Mouse (Mus musculus) brain, embryonic 14.5 days (tissue): Measurements from ENCODE around the gene Riok1.

Experiments used
- CTCF ChIP-seq: fragments of 200-500 bp; IDR thresholded peaks from 2 replicates; pipeline ENCODE4 v1.5.1; 2012; ENCODE audit warnings: inconsistent platforms, mild to moderate bottlenecking, moderate library complexity, borderline replicate concordance; ENCODE audit not compliant: insufficient read depth, insufficient read length; ENCODE audit errors: extremely low read depth
- POLR2A ChIP-seq: fragments of 200-500 bp; IDR thresholded peaks from 2 replicates; pipeline ENCODE4 v1.6.1; 2012; ENCODE audit warnings: mild to moderate bottlenecking, inconsistent platforms, borderline replicate concordance; ENCODE audit not compliant: poor library complexity, insufficient read depth, insufficient read length, severe bottlenecking; ENCODE audit errors: extremely low read depth

DNA sequence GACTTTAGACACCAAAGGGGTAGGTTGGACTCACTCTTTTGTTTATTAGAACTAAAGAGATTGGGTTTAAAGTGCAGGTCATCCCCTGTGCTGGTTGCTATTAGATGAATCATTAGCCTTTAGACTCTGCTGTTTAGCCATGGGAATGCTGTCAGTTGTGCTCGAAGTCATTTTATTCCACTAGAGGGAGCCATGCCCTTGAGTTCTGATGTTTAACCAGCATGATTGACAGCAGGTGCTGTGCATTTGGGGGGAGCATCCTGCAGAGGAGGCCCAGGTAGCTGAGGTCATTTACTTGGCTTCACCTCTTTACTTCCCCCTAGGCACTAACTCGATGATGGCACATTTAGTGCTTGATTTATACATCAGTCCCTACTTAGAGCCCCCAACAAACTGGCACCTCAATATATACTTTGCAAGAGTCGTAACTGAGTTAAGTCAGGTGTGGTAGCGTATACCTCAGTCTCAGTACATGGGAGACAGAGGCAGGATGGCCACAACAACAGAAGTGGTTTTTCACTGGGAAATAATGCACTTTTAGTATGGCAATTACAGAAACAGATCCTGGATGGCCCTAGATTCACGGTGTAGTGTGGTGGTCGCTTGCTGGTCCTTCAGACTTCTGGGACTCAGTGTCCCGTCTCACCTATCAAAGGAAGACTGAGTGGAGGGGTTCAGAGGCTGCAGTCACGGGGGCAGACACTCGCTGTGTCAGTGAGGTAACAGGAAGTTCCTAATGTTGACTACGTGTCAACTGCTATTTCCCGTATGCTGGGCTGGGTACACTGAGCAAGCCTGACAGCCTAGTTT, 28.3 kb downstream of the Riok1 start:
- TF ChIP-seq POLR2A (no peak), CTCF (peak; percentile 67; the same call in 1 of the 2 replicates)
